Comparison of ENCODE assay signal across 17 mouse cellular contexts in genomic region chr2:140097131-140097591, GRCm38 (mm10). TPM values are rescaled to one million over a fixed set of nuclear protein-coding genes. Genes with fewer than 3 reads are reported as not detected.
DNase-seq lines count a peak whose midpoint lies in the region; ATAC-seq and TF ChIP-seq lines count a peak whose summit lies in the region.
"Had no signal": no experiment of that assay in that cellular context is flagged by ENCODE, and none has a peak within 500 bp of the region (broad histone marks: within the 10 kb centered on the region; RNA-seq: fewer than 3 reads in every experiment).

No protein-coding gene starts in this region.

- TF ChIP-seq EP300 in liver, embryonic 14.5 days (IDR thresholded peaks at IDR 0.05; ENCODE audit: low read depth), result peak; percentile 89

- no peaks in the 10 kb centered on the region for H3K4me1 ChIP-seq in heart, embryonic 11.5 days (ENCODE audit: control insufficient read depth, insufficient read depth, low read length)
- no peaks in the 10 kb centered on the region for H3K4me1 ChIP-seq in midbrain, postnatal 0 days (ENCODE audit: insufficient read depth, low read length)
- no peaks in the 10 kb centered on the region for H3K4me1 ChIP-seq in midbrain, embryonic 16.5 days (ENCODE audit: control insufficient read depth, insufficient read depth, low read length)
- H3K4me1 ChIP-seq in liver, embryonic 14.5 days (replicated peaks; ENCODE audit: control insufficient read depth in 2 of 2, insufficient read depth in 2 of 2, low read length in 1 of 2), result peaks cover 22 to 28% of the 10 kb centered on the region in 2 experiments
- no peaks in the 10 kb centered on the region for H3K4me1 ChIP-seq in stomach, embryonic 16.5 days (ENCODE audit: control insufficient read depth, insufficient read depth, low read length)
- H3K4me1 ChIP-seq: midbrain, embryonic 15.5 days had no signal

- no peak for DNase-seq in heart, postnatal 4 days
- DNase-seq in midbrain, postnatal 0 days (ENCODE audit: low spot score), result no peak
- DNase-seq in liver, embryonic 14.5 days (ENCODE audit: low read depth in 3 of 3, low spot score in 3 of 3), result peak; percentile 88 to 89 (median 88)
- DNase-seq in cerebellum, adult 11-12 months, result no peak
- DNase-seq in right cerebral cortex, adult 18-20 months, result no peak
- DNase-seq: adrenal gland, postnatal 25 days; cerebellum, postnatal 25 days; gastrocnemius, postnatal 14 days had no signal

- H3K36me3 ChIP-seq in heart, embryonic 11.5 days (ENCODE audit: control insufficient read depth, insufficient read depth, low read length), result no peaks in the 10 kb centered on the region
- H3K36me3 ChIP-seq in midbrain, postnatal 0 days (ENCODE audit: insufficient read depth, low read length), result no peaks in the 10 kb centered on the region
- no peaks in the 10 kb centered on the region for H3K36me3 ChIP-seq in midbrain, embryonic 16.5 days (ENCODE audit: control insufficient read depth, insufficient read depth, low read length)
- no peaks in the 10 kb centered on the region for H3K36me3 ChIP-seq in liver, embryonic 14.5 days (replicated peaks; ENCODE audit: control insufficient read depth, insufficient read depth, low read depth)
- no peaks in the 10 kb centered on the region for H3K36me3 ChIP-seq in stomach, embryonic 16.5 days (ENCODE audit: control insufficient read depth, insufficient read depth, low read length)
- H3K36me3 ChIP-seq: midbrain, embryonic 15.5 days had no signal

- no peak overlapping the region for H3K4me2 ChIP-seq in heart, embryonic 11.5 days
- H3K4me2 ChIP-seq in midbrain, postnatal 0 days (ENCODE audit: low read depth, low read length, poor library complexity, severe bottlenecking), result no peak overlapping the region
- H3K4me2 ChIP-seq in midbrain, embryonic 16.5 days (ENCODE audit: low read length), result no peak overlapping the region
- H3K4me2 ChIP-seq in liver, embryonic 14.5 days (ENCODE audit: low read depth), result peak overlapping the region; percentile 59
- no peak overlapping the region for H3K4me2 ChIP-seq in stomach, embryonic 16.5 days (ENCODE audit: low read depth, low read length)
- H3K4me2 ChIP-seq: midbrain, embryonic 15.5 days had no signal

- no peaks in the 10 kb centered on the region for H3K9me3 ChIP-seq in heart, embryonic 11.5 days (replicated peaks; ENCODE audit: control insufficient read depth, low read length)
- H3K9me3 ChIP-seq in midbrain, postnatal 0 days (ENCODE audit: low read length), result no peaks in the 10 kb centered on the region
- H3K9me3 ChIP-seq in midbrain, embryonic 16.5 days (replicated peaks; ENCODE audit: control insufficient read depth, low read length, poor library complexity, severe bottlenecking), result no peaks in the 10 kb centered on the region
- H3K9me3 ChIP-seq in liver, embryonic 14.5 days (ENCODE audit: control insufficient read depth, low read length), result no peaks in the 10 kb centered on the region
- H3K9me3 ChIP-seq in stomach, embryonic 16.5 days (replicated peaks; ENCODE audit: control insufficient read depth, low read length), result no peaks in the 10 kb centered on the region
- H3K9me3 ChIP-seq: midbrain, embryonic 15.5 days had no signal

- 54% methylated on average over 3 of the region's 3 CpGs for WGBS in heart, embryonic 11.5 days (ENCODE audit: insufficient replicate concordance)
- 53% methylated on average over 3 of the region's 3 CpGs for whole genome bisulfite sequencing in midbrain, postnatal 0 days
- 61% methylated on average over 3 of the region's 3 CpGs for WGBS in midbrain, embryonic 16.5 days
- 26% methylated on average over 3 of the region's 3 CpGs for WGBS in liver, embryonic 14.5 days (ENCODE audit: insufficient replicate concordance)
- 71% methylated on average over 3 of the region's 3 CpGs for WGBS in stomach, embryonic 16.5 days

- H3K27me3 ChIP-seq in heart, embryonic 11.5 days (ENCODE audit: control insufficient read depth, insufficient read depth, low read length), result no peaks in the 10 kb centered on the region
- no peaks in the 10 kb centered on the region for H3K27me3 ChIP-seq in midbrain, postnatal 0 days (ENCODE audit: insufficient read depth, low read length)
- H3K27me3 ChIP-seq in midbrain, embryonic 16.5 days (ENCODE audit: control insufficient read depth, insufficient read depth, low read depth, low read length), result no peaks in the 10 kb centered on the region
- no peaks in the 10 kb centered on the region for H3K27me3 ChIP-seq in liver, embryonic 14.5 days (ENCODE audit: control insufficient read depth, insufficient read depth, low read length)
- H3K27me3 ChIP-seq in stomach, embryonic 16.5 days (ENCODE audit: control insufficient read depth, insufficient read depth, low read length), result no peaks in the 10 kb centered on the region
- H3K27me3 ChIP-seq: midbrain, embryonic 15.5 days; Patski had no signal

- no peak overlapping the region for H3K27ac ChIP-seq in heart, embryonic 11.5 days (ENCODE audit: low read depth, low read length)
- H3K27ac ChIP-seq in midbrain, postnatal 0 days (ENCODE audit: low read depth, low read length), result no peak overlapping the region
- H3K27ac ChIP-seq in midbrain, embryonic 16.5 days (ENCODE audit: low read length), result no peak overlapping the region
- H3K27ac ChIP-seq in liver, embryonic 14.5 days, result peak overlapping the region; percentile 90
- no peak overlapping the region for H3K27ac ChIP-seq in stomach, embryonic 16.5 days (ENCODE audit: low read length)
- H3K27ac ChIP-seq: midbrain, embryonic 15.5 days had no signal

- no peak for TF ChIP-seq CTCF in midbrain, postnatal 0 days (IDR thresholded peaks at IDR 0.05)
- TF ChIP-seq CTCF in liver, embryonic 14.5 days (IDR thresholded peaks at IDR 0.05; ENCODE audit: low read depth), result no peak

- no peak overlapping the region for H3K9ac ChIP-seq in heart, embryonic 11.5 days (ENCODE audit: low read depth, low read length)
- H3K9ac ChIP-seq in midbrain, postnatal 0 days (replicated peaks; ENCODE audit: low read length, poor library complexity, severe bottlenecking), result no peak overlapping the region
- no peak overlapping the region for H3K9ac ChIP-seq in midbrain, embryonic 16.5 days (ENCODE audit: low read depth, low read length)
- peak overlapping the region; percentile 64 for H3K9ac ChIP-seq in liver, embryonic 14.5 days (replicated peaks)
- no peak overlapping the region for H3K9ac ChIP-seq in stomach, embryonic 16.5 days (ENCODE audit: low read length)
- H3K9ac ChIP-seq: midbrain, embryonic 15.5 days had no signal

- no peak overlapping the region for H3K4me3 ChIP-seq in heart, embryonic 11.5 days (ENCODE audit: low read depth, low read length)
- no peak overlapping the region for H3K4me3 ChIP-seq in midbrain, postnatal 0 days (ENCODE audit: low read depth, low read length)
- H3K4me3 ChIP-seq in midbrain, embryonic 16.5 days (ENCODE audit: low read depth, low read length), result no peak overlapping the region
- H3K4me3 ChIP-seq in liver, embryonic 14.5 days (ENCODE audit: insufficient read depth in 1 of 2, low read depth in 2 of 2, low read length in 2 of 2), result 0 out of 4 replicates have a peak overlapping the region, but pooled peaks of 1 of the 2 experiments have one; percentile 14
- H3K4me3 ChIP-seq in stomach, embryonic 16.5 days (replicated peaks; ENCODE audit: low read length), result no peak overlapping the region
- H3K4me3 ChIP-seq: midbrain, embryonic 15.5 days had no signal

- ATAC-seq in heart, embryonic 11.5 days (replicated peaks; ENCODE audit: insufficient number of reproducible peaks, low FRiP score, low TSS enrichment), result peak; percentile 87
- ATAC-seq in midbrain, postnatal 0 days (ENCODE audit: low FRiP score), result peak; percentile 56; the same call in 1 of the 2 replicates
- no peak for ATAC-seq in midbrain, embryonic 16.5 days
- peak; percentile 99 for ATAC-seq in liver, embryonic 14.5 days (ENCODE audit: insufficient read depth)
- peak; percentile 79 for ATAC-seq in stomach, embryonic 16.5 days (ENCODE audit: insufficient read depth, low FRiP score)
- ATAC-seq: midbrain, embryonic 15.5 days; Patski had no signal

RNA-seq across cellular contexts. Expression of gene Tasp1, which starts 30.6 kb away (rescaled TPM):
- polyA plus RNA-seq in heart, embryonic 11.5 days (2014; fragmentation: Nextera tagmentation; extraction: Ambion mirVana), result 14.7 and 15.5 TPM in 2 replicates
- total RNA-seq in heart, postnatal 4 days (2021), result 1 to 10 TPM; 6.0 to 6.8 TPM
- 15.2 and 19.6 TPM in 2 replicates for total RNA-seq in midbrain, postnatal 0 days (2014; rRNA removed)
- 23.1 and 24.1 TPM in 2 replicates for polyA plus RNA-seq in midbrain, postnatal 0 days (2015; fragmentation: Nextera tagmentation; extraction: Ambion mirVana)
- 22.4 and 24.4 TPM in 2 replicates for polyA plus RNA-seq in midbrain, embryonic 16.5 days (2015; fragmentation: Nextera tagmentation; extraction: Ambion mirVana)
- 3.9 and 6.1 TPM in 2 replicates for polyA plus RNA-seq in liver, embryonic 14.5 days (2012; rRNA removed)
- polyA plus RNA-seq in liver, embryonic 14.5 days (2014; fragmentation: Nextera tagmentation; extraction: Ambion mirVana), result 13.9 and 15.6 TPM in 2 replicates
- polyA plus RNA-seq in stomach, embryonic 16.5 days (2015; fragmentation: Nextera tagmentation; extraction: Ambion mirVana), result 20.6 and 23.9 TPM in 2 replicates

RNA-seq across cellular contexts. Expression of gene Gm17374, which starts 54.7 kb away (rescaled TPM):
- polyA plus RNA-seq in heart, embryonic 11.5 days (2014; fragmentation: Nextera tagmentation; extraction: Ambion mirVana), result not detected in 2 replicates
- not detected for total RNA-seq in heart, postnatal 4 days (2021)
- not detected in 2 replicates for total RNA-seq in midbrain, postnatal 0 days (2014; rRNA removed)
- not detected in 2 replicates for polyA plus RNA-seq in midbrain, postnatal 0 days (2015; fragmentation: Nextera tagmentation; extraction: Ambion mirVana)
- polyA plus RNA-seq in midbrain, embryonic 16.5 days (2015; fragmentation: Nextera tagmentation; extraction: Ambion mirVana), result not detected in 2 replicates
- not detected in 2 replicates for polyA plus RNA-seq in liver, embryonic 14.5 days (2012; rRNA removed)
- polyA plus RNA-seq in liver, embryonic 14.5 days (2014; fragmentation: Nextera tagmentation; extraction: Ambion mirVana), result not detected in 2 replicates
- not detected in 2 replicates for polyA plus RNA-seq in stomach, embryonic 16.5 days (2015; fragmentation: Nextera tagmentation; extraction: Ambion mirVana)
- total RNA-seq: adrenal gland, postnatal 25 days; gastrocnemius, postnatal 14 days; heart, postnatal 25 days had no signal
- polyA plus RNA-seq: C2C12; large intestine, adult 2 months; limb, embryonic 14.5 days; midbrain, embryonic 15.5 days; Patski had no signal

Comparison
In these comparisons a context has a peak if more than half of its experiments do, and no peak if none do; other contexts are left out.
1. DNase-seq: peak in liver, embryonic 14.5 days (3 of 3); none in heart, postnatal 4 days (single experiment), midbrain, postnatal 0 days (single experiment), cerebellum, adult 11-12 months (single experiment) and right cerebral cortex, adult 18-20 months (single experiment).